Mouse (Mus musculus) hindbrain, embryonic 15.5 days (tissue): ENCODE data around the gene Otop3. TPM values are rescaled to one million over a fixed set of nuclear protein-coding genes. Genes with fewer than 3 reads are reported as not detected.
"Not testable (repeated sequence)": the region's sequence is repeated elsewhere in the genome, so short reads cannot be mapped to it uniquely, and the experiment has no call there.

Source experiments
- ATAC-seq: fragments of 200-750 bp; cut with Nextera tagmentation; 2 replicates; pipeline ENCODE4 v1.8.0; 2017; ENCODE audit warnings: low read depth, moderate number of reproducible peaks, moderate TSS enrichment; ENCODE audit not compliant: low FRiP score
- H3K27ac ChIP-seq: fragments of 300-500 bp; sonication (generic); replicated peaks from 2 replicates; pipeline ENCODE4 v1.5.1; 2015; ENCODE audit warnings: mild to moderate bottlenecking, inconsistent platforms
- H3K27me3 ChIP-seq: fragments of 300-500 bp; sonication (generic); 2 replicates; pipeline ENCODE4 v1.6.1; 2015; ENCODE audit warnings: control low read depth, inconsistent platforms
- H3K36me3 ChIP-seq: fragments of 300-500 bp; sonication (generic); 2 replicates; pipeline ENCODE4 v1.6.1; 2015; ENCODE audit warnings: control low read depth, inconsistent platforms
- H3K4me1 ChIP-seq: fragments of 300-500 bp; sonication (generic); replicated peaks from 2 replicates; pipeline ENCODE4 v1.6.1; 2015; ENCODE audit warnings: control low read depth, inconsistent platforms
- H3K4me2 ChIP-seq: fragments of 300-500 bp; sonication (generic); 2 replicates; pipeline ENCODE4 v1.6.1; 2015; ENCODE audit warnings: moderate library complexity, mild to moderate bottlenecking, inconsistent platforms
- H3K4me3 ChIP-seq: fragments of 300-500 bp; sonication (generic); 2 replicates; pipeline ENCODE4 v1.5.1; 2015; ENCODE audit warnings: mild to moderate bottlenecking, inconsistent platforms
- H3K9ac ChIP-seq: fragments of 300-500 bp; sonication (generic); 2 replicates; pipeline ENCODE4 v1.6.1; 2015; ENCODE audit warnings: inconsistent platforms
- H3K9me3 ChIP-seq: fragments of 300-500 bp; sonication (generic); 2 replicates; pipeline ENCODE4 v1.6.1; 2016; ENCODE audit warnings: control low read depth, inconsistent platforms
- WGBS: fragments of 180-500 bp; shearing (Covaris S2); methylation state at CpG from one replicate; pipeline ENCODE4 v1.1.7; 2015; 5-methylcytosine and 5-hydroxymethylcytosine counted together
- polyA plus RNA-seq: library from polyadenylated mRNA; unstranded; fragments of >200 nt; fragmentation: Nextera tagmentation; extraction: Ambion mirVana; gene quantifications from 2 replicates; pipeline ENCODE4 v1.2.1, GENCODE M21; 2015

The Otop3 gene
- polyA plus RNA-seq, 1 experiment from 2014 or later: 2.2 TPM

DNA sequence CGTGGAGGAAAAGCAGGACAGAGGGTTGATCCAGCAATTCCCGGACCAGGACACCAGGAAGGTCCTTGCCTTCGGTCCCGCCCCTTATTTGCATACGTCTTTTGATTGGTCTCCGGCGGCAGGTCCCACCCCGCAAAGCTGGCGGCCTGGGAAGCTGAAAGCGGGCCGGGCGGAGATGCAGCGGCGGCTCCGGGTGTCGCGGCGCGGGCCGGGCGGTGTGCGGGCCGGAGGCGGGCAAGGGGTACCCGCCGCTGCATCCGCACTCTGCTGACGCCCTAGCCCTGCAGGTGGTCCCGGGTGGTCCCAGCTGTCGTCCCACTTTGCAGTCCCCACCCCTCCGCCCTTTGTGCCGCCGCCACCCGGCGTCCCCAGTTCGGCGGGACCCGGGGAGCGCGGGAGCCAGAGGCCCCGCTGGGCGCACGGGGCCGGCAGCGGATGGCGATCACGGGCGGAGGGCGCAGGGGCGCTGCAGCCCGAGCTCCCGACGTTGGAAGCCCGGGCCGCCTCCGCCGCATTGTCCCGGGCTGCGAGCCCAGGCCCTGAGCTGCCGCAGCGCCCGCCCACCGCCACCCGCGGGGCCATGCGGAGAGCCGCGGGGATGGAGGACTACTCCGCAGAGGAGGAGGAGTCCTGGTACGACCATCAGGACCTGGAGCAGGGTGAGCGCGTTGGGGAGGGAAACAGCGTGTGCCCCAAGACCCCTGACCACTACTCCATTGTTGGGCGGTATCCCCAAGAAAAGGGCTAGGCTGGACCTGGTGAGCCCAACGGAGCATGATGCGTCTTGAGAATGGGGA lies 47.4 kb downstream of the Otop3 start, which contains the start of gene Cdr2l:
Gene Cdr2l, plus strand, starts transcription at position 174 of the 797 bp plus-strand sequence.
- H3K27ac ChIP-seq: peak within 1 kb of the TSS; percentile 96
- WGBS: under 1% methylated on average over 76 of the region's 76 CpGs
- H3K4me1 ChIP-seq: peaks cover 42% of the 10 kb centered on the region
- H3K36me3 ChIP-seq: no peaks in the 10 kb centered on the region
- peak within 1 kb of the TSS; percentile 99 for H3K9ac ChIP-seq
- no peaks in the 10 kb centered on the region for H3K27me3 ChIP-seq
- peak within 1 kb of the TSS; percentile 92 for H3K4me2 ChIP-seq
- peak within 1 kb of the TSS; percentile 92 for H3K4me3 ChIP-seq
- H3K9me3 ChIP-seq: no peaks in the 10 kb centered on the region
- ATAC-seq: peak; percentile 91

GRCm38 (mm10) chr11:115382891-115383290 lies 48.4 kb downstream of the Otop3 start:
- ATAC-seq: no peak
- Histone ChIP-seq H3K4me3 (peak overlapping the region; percentile 92), H3K4me2 (peak overlapping the region; percentile 92), H3K9ac (peak overlapping the region; percentile 99), H3K27ac (peak overlapping the region; percentile 96), H3K27me3 (no peaks in the 10 kb centered on the region), H3K9me3 (no peaks in the 10 kb centered on the region), H3K4me1 (peaks cover 42% of the 10 kb centered on the region), H3K36me3 (no peaks in the 10 kb centered on the region)
- WGBS: 11% methylated on average over 5 of the region's 5 CpGs

- H3K27ac ChIP-seq: peak overlapping the region; percentile 96
- ATAC-seq: 0 out of 2 replicates have a peak, but pooled peaks have one; percentile 1
- no peaks in the 10 kb centered on the region for H3K9me3 ChIP-seq
- H3K4me2 ChIP-seq: peak overlapping the region; percentile 92
- H3K36me3 ChIP-seq: no peaks in the 10 kb centered on the region
- H3K4me1 ChIP-seq: peaks cover 42% of the 10 kb centered on the region
- peak overlapping the region; percentile 99 for H3K9ac ChIP-seq
- 28% methylated on average over 16 of the region's 16 CpGs for WGBS
- H3K27me3 ChIP-seq: no peaks in the 10 kb centered on the region
- H3K4me3 ChIP-seq: peak overlapping the region; percentile 92
Observed at GRCm38 (mm10) chr11:115383701-115384474, 49.4 kb downstream of the Otop3 start.

DNA sequence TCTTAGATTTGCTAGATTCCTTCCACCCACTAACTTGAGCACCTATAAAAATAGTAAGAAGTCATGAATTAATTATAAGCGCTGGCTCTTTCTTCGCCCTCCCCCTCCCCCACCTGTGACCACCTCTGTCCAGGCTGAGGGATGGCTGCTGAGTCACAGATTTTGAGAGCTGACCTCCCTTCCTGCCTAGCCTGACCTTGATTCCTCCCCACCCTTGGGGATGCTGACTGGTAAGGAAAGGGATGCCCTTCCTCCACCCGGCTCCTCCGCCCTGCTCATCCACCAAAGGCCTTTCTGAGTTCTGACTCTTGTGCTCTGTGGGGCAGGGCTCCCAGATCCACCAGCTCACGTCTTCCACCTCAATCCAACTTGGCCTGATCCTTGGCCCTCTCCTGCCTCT lies 50.1 kb downstream of the Otop3 start:
- H3K27me3 ChIP-seq: no peaks in the 10 kb centered on the region
- 77% methylated on average over 5 of the region's 5 CpGs for WGBS
- H3K9ac ChIP-seq: no peak overlapping the region
- no peaks in the 10 kb centered on the region for H3K9me3 ChIP-seq
- H3K4me3 ChIP-seq: no peak overlapping the region
- H3K27ac ChIP-seq: no peak overlapping the region
- H3K4me2 ChIP-seq: peak overlapping the region; percentile 92
- H3K4me1 ChIP-seq: peaks cover 42% of the 10 kb centered on the region
- ATAC-seq: no peak
- H3K36me3 ChIP-seq: no peaks in the 10 kb centered on the region

DNA sequence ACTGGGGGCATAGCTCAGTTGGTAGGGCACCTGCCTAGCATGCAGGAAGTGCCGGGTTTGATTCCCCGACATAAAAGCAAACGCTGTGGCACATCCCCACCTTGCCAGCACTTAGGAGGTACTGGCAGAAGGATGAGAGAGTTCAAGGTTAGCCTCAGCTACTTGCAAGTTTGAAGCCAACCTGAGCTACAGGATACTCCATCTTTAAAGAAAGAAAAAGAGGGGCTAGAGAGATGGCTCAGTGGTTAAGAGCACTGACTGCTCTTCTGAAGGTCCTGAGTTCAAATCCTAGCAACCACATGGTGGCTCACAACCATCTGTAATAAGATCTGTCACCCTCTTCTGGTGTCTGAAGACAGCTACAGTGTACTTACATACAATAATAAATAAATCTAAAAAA lies 52.3 kb downstream of the Otop3 start:
- H3K4me2 ChIP-seq, H3K9ac ChIP-seq, H3K9me3 ChIP-seq, H3K4me3 ChIP-seq, H3K27ac ChIP-seq, H3K27me3 ChIP-seq, ATAC-seq: not testable (repeated sequence)
- Histone ChIP-seq H3K36me3 (peaks cover 18% of the 10 kb centered on the region), H3K4me1 (peaks cover 38% of the 10 kb centered on the region)
- WGBS: 88% methylated on average over 3 of the region's 3 CpGs

- H3K9me3 ChIP-seq: no peaks in the 10 kb centered on the region
- WGBS: 92% methylated on average over 7 of the region's 7 CpGs
- 0 out of 2 replicates have a peak, but pooled peaks cover 1% of the 10 kb centered on the region for H3K4me1 ChIP-seq
- no peak overlapping the region for H3K4me2 ChIP-seq
- peaks cover 61% of the 10 kb centered on the region for H3K36me3 ChIP-seq
- H3K4me3 ChIP-seq: no peak overlapping the region
- no peaks in the 10 kb centered on the region for H3K27me3 ChIP-seq
- no peak overlapping the region for H3K9ac ChIP-seq
- no peak overlapping the region for H3K27ac ChIP-seq
- no peak for ATAC-seq
Observed at GRCm38 (mm10) chr11:115391358-115391757, 56.8 kb downstream of the Otop3 start.

DNA sequence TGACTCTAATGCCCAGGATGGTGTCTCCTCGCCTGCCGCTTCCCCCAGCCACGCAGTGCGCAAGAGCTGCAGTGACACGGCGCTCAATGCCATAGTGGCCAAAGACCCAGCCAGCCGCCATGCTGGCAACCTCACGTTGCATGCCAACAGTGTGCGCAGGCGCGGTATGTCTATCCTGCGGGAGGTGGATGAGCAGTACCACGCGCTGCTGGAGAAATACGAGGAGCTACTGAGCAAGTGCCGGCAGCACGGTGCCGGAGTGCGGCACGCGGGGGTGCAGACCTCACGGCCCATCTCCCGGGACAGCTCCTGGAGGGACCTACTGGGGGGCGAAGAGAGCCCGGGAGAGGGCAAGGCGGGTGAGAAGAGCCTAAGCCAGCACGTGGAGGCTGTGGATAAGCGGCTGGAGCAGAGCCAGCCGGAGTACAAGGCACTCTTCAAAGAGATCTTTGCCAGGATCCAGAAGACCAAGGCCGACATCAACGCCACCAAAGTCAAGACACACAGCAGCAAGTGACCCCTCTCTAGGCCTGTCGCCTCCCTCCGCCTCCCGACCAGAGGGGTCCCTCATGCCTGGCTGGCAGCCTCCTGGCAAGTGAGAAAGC lies 59.3 kb downstream of the Otop3 start:
- no peaks in the 10 kb centered on the region for H3K9me3 ChIP-seq
- no peaks in the 10 kb centered on the region for H3K4me1 ChIP-seq
- no peak overlapping the region for H3K4me3 ChIP-seq
- H3K27me3 ChIP-seq: no peaks in the 10 kb centered on the region
- no peak overlapping the region; the same call in 1 of the 2 replicates for H3K4me2 ChIP-seq
- H3K27ac ChIP-seq: no peak overlapping the region
- H3K9ac ChIP-seq: no peak overlapping the region
- no peak for ATAC-seq
- 70% methylated on average over 34 of the region's 34 CpGs for WGBS
- peaks cover 65% of the 10 kb centered on the region for H3K36me3 ChIP-seq

Other genes with a start within 250 kb of the Otop3 start
- 0.62 and 0.77 TPM in 2 replicates for gene Rab37, start 243.3 kb upstream of the Otop3 start, polyA plus RNA-seq
- 0.17 and 0.34 TPM in 2 replicates for gene Cd300lf, start 200.7 kb upstream of the Otop3 start, polyA plus RNA-seq
- 68.7 and 70.2 TPM in 2 replicates for gene Slc9a3r1, start 171.4 kb upstream of the Otop3 start, polyA plus RNA-seq
- 15.1 and 17.5 TPM in 2 replicates for gene Tmem104, start 147.2 kb upstream of the Otop3 start, polyA plus RNA-seq
- 19.1 and 20.4 TPM in 2 replicates for gene Nat9, start 146.9 kb upstream of the Otop3 start, polyA plus RNA-seq
- gene Grin2c, start 67.5 kb upstream of the Otop3 start, polyA plus RNA-seq: 0.64 and 0.73 TPM in 2 replicates
- gene Fdxr, start 57.7 kb upstream of the Otop3 start, polyA plus RNA-seq: 21.3 and 21.6 TPM in 2 replicates
- 1.3 and 1.5 TPM in 2 replicates for gene Fads6, start 37.1 kb upstream of the Otop3 start, polyA plus RNA-seq
- gene Otop2, start 27.6 kb upstream of the Otop3 start, polyA plus RNA-seq: 0.07 and 0.34 TPM in 2 replicates
- 0.06 and 0.38 TPM in 2 replicates for gene Ush1g, start 12.7 kb upstream of the Otop3 start, polyA plus RNA-seq
- 57.2 and 62.4 TPM in 2 replicates for gene Hid1, start 33.0 kb downstream of the Otop3 start, polyA plus RNA-seq
- 25.0 and 27.0 TPM in 2 replicates for gene Cdr2l, start 47.2 kb downstream of the Otop3 start, polyA plus RNA-seq
- gene Mrpl58, start 69.0 kb downstream of the Otop3 start, polyA plus RNA-seq: 180 and 190 TPM in 2 replicates
- 877 and 940 TPM in 2 replicates for gene Atp5h, start 85.2 kb downstream of the Otop3 start, polyA plus RNA-seq
- gene Kctd2, start 85.4 kb downstream of the Otop3 start, polyA plus RNA-seq: 23.6 and 26.2 TPM in 2 replicates
- gene Trim80, start 105.8 kb downstream of the Otop3 start, polyA plus RNA-seq: not detected in 2 replicates
- 0.17 and 0.24 TPM in 2 replicates for gene Slc16a5, start 127.7 kb downstream of the Otop3 start, polyA plus RNA-seq
- 16.3 and 18.2 TPM in 2 replicates for gene Armc7, start 140.9 kb downstream of the Otop3 start, polyA plus RNA-seq
- 88.4 and 101 TPM in 2 replicates for gene Nt5c, start 157.1 kb downstream of the Otop3 start, polyA plus RNA-seq
- gene Jpt1, start 179.7 kb downstream of the Otop3 start, polyA plus RNA-seq: 1,345 and 1,399 TPM in 2 replicates
- gene Sumo2, start 201.5 kb downstream of the Otop3 start, polyA plus RNA-seq: 917 and 959 TPM in 2 replicates
- 95.4 and 108 TPM in 2 replicates for gene Nup85, start 229.7 kb downstream of the Otop3 start, polyA plus RNA-seq